ENCODE assay signal across 22 mouse cellular contexts in genomic region chr12:108534484-108534883, GRCm38 (mm10). TPM values are rescaled to one million over a fixed set of nuclear protein-coding genes. Genes with fewer than 3 reads are reported as not detected.
DNase-seq lines count a peak whose midpoint lies in the region; ATAC-seq and TF ChIP-seq lines count a peak whose summit lies in the region.
"Had no signal": no experiment of that assay in that cellular context is flagged by ENCODE, and none has a peak within 500 bp of the region (broad histone marks: within the 10 kb centered on the region; RNA-seq: fewer than 3 reads in every experiment).

No protein-coding gene starts in this region.

- 0 out of 2 replicates have a peak overlapping the region, but pooled peaks have one; percentile 25 for H3K27ac ChIP-seq in gastrocnemius, adult 2 months
- H3K27ac ChIP-seq in heart, embryonic 16.5 days (ENCODE audit: low read length), result 0 out of 2 replicates have a peak overlapping the region, but pooled peaks have one; percentile 25
- no peak overlapping the region for H3K27ac ChIP-seq in heart, adult 2 months
- no peak overlapping the region for H3K27ac ChIP-seq in lung, postnatal 0 days (ENCODE audit: low read length)
- H3K27ac ChIP-seq in brown adipose tissue, adult 24 weeks (replicated peaks; ENCODE audit: low read depth, low read length), result peak overlapping the region; percentile 87
- H3K27ac ChIP-seq: forebrain, embryonic 10.5 days; forebrain, embryonic 13.5 days; hindbrain, embryonic 12.5 days; hindbrain, embryonic 15.5 days; intestine, embryonic 15.5 days had no signal

- H3K36me3 ChIP-seq in heart, embryonic 16.5 days (ENCODE audit: control insufficient read depth, insufficient read depth), result peaks cover 24% of the 10 kb centered on the region
- H3K36me3 ChIP-seq in heart, adult 2 months (ENCODE audit: control insufficient read depth, insufficient read depth, low read length), result no peaks in the 10 kb centered on the region
- H3K36me3 ChIP-seq in lung, postnatal 0 days (ENCODE audit: insufficient read depth, low read length), result peaks cover 5% of the 10 kb centered on the region; the same call in 1 of the 2 replicates

- no peak overlapping the region for H3K4me2 ChIP-seq in heart, embryonic 16.5 days (ENCODE audit: low read depth, low read length)
- H3K4me2 ChIP-seq in lung, postnatal 0 days (replicated peaks; ENCODE audit: low read depth, low read length), result no peak overlapping the region
- H3K4me2 ChIP-seq: forebrain, embryonic 13.5 days; heart, embryonic 11.5 days; hindbrain, embryonic 12.5 days; hindbrain, embryonic 15.5 days; intestine, embryonic 15.5 days had no signal

- WGBS in heart, embryonic 16.5 days, result 76% methylated on average over 11 of the region's 11 CpGs
- WGBS in heart, adult 2 months, result 50% methylated on average over 11 of the region's 11 CpGs
- 74% methylated on average over 11 of the region's 11 CpGs for WGBS in lung, postnatal 0 days
- 61% methylated on average over 11 of the region's 11 CpGs for WGBS in lung, adult 2 months

- DNase-seq in gastrocnemius, adult 2 months, result no peak
- DNase-seq in gastrocnemius, postnatal 14 days, result no peak
- DNase-seq in heart, adult 2 months, result no peak
- peak; percentile 34 for DNase-seq in lung, postnatal 0 days (ENCODE audit: low spot score)
- no peak for DNase-seq in lung, adult 2 months
- DNase-seq: adrenal gland, adult 8-10 months; adrenal gland, postnatal 25 days; cerebellum, adult 18-20 months; cerebellum, adult 9-10 months; cerebellum, postnatal 14 days; gastrocnemius, postnatal 25 days; heart, postnatal 14 days had no signal

- intact Hi-C loops in gastrocnemius, adult 2 months (cut with DNase I), result no loop called here
- intact Hi-C loops in gastrocnemius, postnatal 14 days (cut with DNase I; ENCODE audit: low total_unique reads), result no loop called here
- intact Hi-C loops in heart, adult 2 months (cut with DNase I), result no loop called here

- H3K4me1 ChIP-seq in heart, embryonic 16.5 days (ENCODE audit: control insufficient read depth, insufficient read depth, low read length), result no peaks in the 10 kb centered on the region
- H3K4me1 ChIP-seq in heart, adult 2 months (ENCODE audit: control insufficient read depth, insufficient read depth, low read length), result no peaks in the 10 kb centered on the region
- no peaks in the 10 kb centered on the region for H3K4me1 ChIP-seq in lung, postnatal 0 days (ENCODE audit: insufficient read depth, low read depth, low read length)
- H3K4me1 ChIP-seq in lung, adult 2 months (ENCODE audit: control insufficient read depth, insufficient read depth, low read length), result no peaks in the 10 kb centered on the region
- peaks cover 5% of the 10 kb centered on the region; the same call in 1 of the 2 replicates for H3K4me1 ChIP-seq in brown adipose tissue, adult 24 weeks (ENCODE audit: control insufficient read depth, insufficient read depth, insufficient read length, low read length)
- H3K4me1 ChIP-seq: forebrain, embryonic 10.5 days; forebrain, embryonic 13.5 days; hindbrain, embryonic 12.5 days; hindbrain, embryonic 15.5 days had no signal

- no peak for TF ChIP-seq POLR2A in heart, adult 2 months (IDR thresholded peaks at IDR 0.05; ENCODE audit: insufficient read depth, low read depth, low read length)
- TF ChIP-seq POLR2A in lung, adult 2 months (IDR thresholded peaks at IDR 0.05; ENCODE audit: borderline replicate concordance, extremely low read depth, low read depth, low read length), result no peak

- ATAC-seq in heart, embryonic 16.5 days (replicated peaks; ENCODE audit: extremely low read depth, insufficient read depth, low FRiP score), result no peak
- ATAC-seq in lung, postnatal 0 days, result peak; percentile 62
- ATAC-seq: activated CD4-positive, CD25-positive, alpha-beta regulatory T cell, adult 4 months; forebrain, embryonic 13.5 days; forebrain, embryonic 16.5 days; intestine, embryonic 15.5 days had no signal

- no peak overlapping the region; the same call in 1 of the 2 replicates for H3K4me3 ChIP-seq in gastrocnemius, adult 2 months
- H3K4me3 ChIP-seq in heart, embryonic 16.5 days (ENCODE audit: low read length), result no peak overlapping the region
- no peak overlapping the region for H3K4me3 ChIP-seq in heart, adult 2 months
- H3K4me3 ChIP-seq in lung, postnatal 0 days (ENCODE audit: low read depth, low read length), result no peak overlapping the region
- H3K4me3 ChIP-seq in lung, adult 2 months (replicated peaks; ENCODE audit: extremely low read depth, low read depth, low read length), result no peak overlapping the region
- H3K4me3 ChIP-seq in brown adipose tissue, adult 24 weeks (ENCODE audit: insufficient read depth, low read depth, low read length), result no peak overlapping the region
- H3K4me3 ChIP-seq: forebrain, embryonic 10.5 days; forebrain, embryonic 13.5 days; hindbrain, embryonic 12.5 days; hindbrain, embryonic 15.5 days; intestine, embryonic 15.5 days had no signal

- no peak for TF ChIP-seq EP300 in heart, adult 2 months (IDR thresholded peaks at IDR 0.05; ENCODE audit: insufficient read depth, low read depth, low read length)
- TF ChIP-seq EP300 in lung, postnatal 0 days (IDR thresholded peaks at IDR 0.05), result peak; percentile 59; the same call in 1 of the 2 replicates

- no peak for TF ChIP-seq CTCF in gastrocnemius, adult 2 months (IDR thresholded peaks at IDR 0.05)
- TF ChIP-seq CTCF in heart, adult 2 months (IDR thresholded peaks at IDR 0.05), result no peak
- no peak for TF ChIP-seq CTCF in lung, postnatal 0 days (IDR thresholded peaks at IDR 0.05)
- no peak for TF ChIP-seq CTCF in lung, adult 2 months (IDR thresholded peaks at IDR 0.05; ENCODE audit: insufficient read depth, low read length)

- H3K9ac ChIP-seq in heart, embryonic 16.5 days (ENCODE audit: low read length), result no peak overlapping the region
- no peak overlapping the region for H3K9ac ChIP-seq in heart, adult 2 months (ENCODE audit: low read depth, low read length)
- H3K9ac ChIP-seq in lung, postnatal 0 days (replicated peaks; ENCODE audit: low read depth), result no peak overlapping the region
- H3K9ac ChIP-seq: forebrain, embryonic 13.5 days; hindbrain, embryonic 12.5 days; hindbrain, embryonic 15.5 days; intestine, embryonic 15.5 days had no signal

- no peaks in the 10 kb centered on the region for H3K27me3 ChIP-seq in heart, embryonic 16.5 days (ENCODE audit: control insufficient read depth, insufficient read depth, low read length)
- H3K27me3 ChIP-seq in heart, adult 2 months (ENCODE audit: control insufficient read depth, insufficient read depth, low read length), result no peaks in the 10 kb centered on the region
- no peaks in the 10 kb centered on the region for H3K27me3 ChIP-seq in lung, postnatal 0 days (replicated peaks; ENCODE audit: insufficient read depth, low read length)
- H3K27me3 ChIP-seq: forebrain, embryonic 13.5 days; hindbrain, embryonic 12.5 days; hindbrain, embryonic 15.5 days; intestine, embryonic 15.5 days had no signal

- no peaks in the 10 kb centered on the region for H3K79me2 ChIP-seq in heart, adult 2 months (replicated peaks; ENCODE audit: control insufficient read depth, insufficient read depth, low read length)

- no peaks in the 10 kb centered on the region for H3K9me3 ChIP-seq in heart, embryonic 16.5 days (replicated peaks; ENCODE audit: control insufficient read depth, low read length)
- no peaks in the 10 kb centered on the region for H3K9me3 ChIP-seq in lung, postnatal 0 days (ENCODE audit: low read length)
- H3K9me3 ChIP-seq: forebrain, embryonic 10.5 days; forebrain, embryonic 13.5 days; hindbrain, embryonic 12.5 days; hindbrain, embryonic 15.5 days; intestine, embryonic 15.5 days had no signal

RNA-seq across cellular contexts. Expression of gene Evl, which starts 20.0 kb away (rescaled TPM):
- total RNA-seq in gastrocnemius, adult 2 months (2021), result 10 to 100 TPM in 1 of 2 experiments, 1 to 10 TPM in 1; 10.0 to 17.7 TPM
- 10 to 100 TPM; 28.0 to 32.7 TPM for total RNA-seq in gastrocnemius, postnatal 14 days (2021)
- 25.8 and 31.0 TPM in 2 replicates for polyA plus RNA-seq in heart, embryonic 16.5 days (2015; fragmentation: Nextera tagmentation; extraction: Ambion mirVana)
- total RNA-seq in heart, adult 2 months (2021), result 10 to 100 TPM; 36.4 to 40.6 TPM
- 34.8 and 44.0 TPM in 2 replicates for polyA plus RNA-seq in heart, adult 2 months (2012; rRNA removed)
- 43.9 and 45.5 TPM in 2 replicates for polyA plus RNA-seq in lung, postnatal 0 days (2015; fragmentation: Nextera tagmentation; extraction: Ambion mirVana)
- 51.2 and 65.6 TPM in 2 replicates for polyA plus RNA-seq in lung, adult 2 months (2012; rRNA removed)
- polyA plus RNA-seq in brown adipose tissue, adult 24 weeks (2012; ENCODE audit: insufficient read depth, insufficient read length, missing spikeins), result 4.5 and 5.0 TPM in 2 replicates

Comparison
In these comparisons a context has a peak if more than half of its experiments do, and no peak if none do; other contexts are left out.
1. H3K27ac ChIP-seq: peak in gastrocnemius, adult 2 months (single experiment), heart, embryonic 16.5 days (single experiment) and brown adipose tissue, adult 24 weeks (single experiment); none in heart, adult 2 months (single experiment) and lung, postnatal 0 days (single experiment).